Mouse (Mus musculus) heart, adult 8-10 months (tissue): ENCODE results near the gene Ttc12. TPM values are rescaled to one million over a fixed set of nuclear protein-coding genes. Genes with fewer than 3 reads are reported as not detected.
A peak's percentile ranks its signal among the peaks of the same experiment; 100 is the strongest.

Source experiments
- DNase-seq: peaks from one replicate; pipeline ENCODE4 v3.0.0; 2022; ENCODE audit warnings: low spot score
- total RNA-seq, 4 experiments: library from RNA; stranded (reverse); gene quantifications; 2 replicates each; pipeline ENCODE4 v1.2.4; 2022

The Ttc12 gene
- total RNA-seq = 10 to 100 TPM in 3 of 4 experiments, 1 to 10 TPM in 1; 8.2 to 14.1 (median 10.8) TPM

DNA sequence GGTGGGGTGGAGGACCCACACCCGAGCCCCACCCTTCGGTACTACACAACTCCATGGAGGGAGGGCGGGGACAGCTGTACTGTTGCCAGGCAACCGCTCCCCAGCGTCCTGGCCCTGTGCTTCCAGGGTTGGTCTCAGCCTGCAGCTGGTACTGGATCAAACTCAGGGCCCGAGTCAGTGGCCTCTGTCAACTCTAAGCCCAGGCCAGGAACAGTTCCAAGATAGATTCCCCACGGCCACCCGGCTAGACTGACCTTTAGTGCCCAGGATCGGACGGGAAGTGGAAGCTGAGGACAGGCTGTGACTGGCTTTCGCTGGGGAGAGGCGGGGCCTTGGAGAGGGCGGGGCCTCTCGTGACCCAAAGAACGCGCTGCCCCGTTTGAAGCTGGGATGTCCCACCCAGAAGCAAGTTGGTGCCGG, at the start of gene Ttc12:
TSS of gene Ttc12 (minus strand) at position 334 of the 420 bp plus-strand sequence.
- DNase-seq = peak; percentile 89

DNA sequence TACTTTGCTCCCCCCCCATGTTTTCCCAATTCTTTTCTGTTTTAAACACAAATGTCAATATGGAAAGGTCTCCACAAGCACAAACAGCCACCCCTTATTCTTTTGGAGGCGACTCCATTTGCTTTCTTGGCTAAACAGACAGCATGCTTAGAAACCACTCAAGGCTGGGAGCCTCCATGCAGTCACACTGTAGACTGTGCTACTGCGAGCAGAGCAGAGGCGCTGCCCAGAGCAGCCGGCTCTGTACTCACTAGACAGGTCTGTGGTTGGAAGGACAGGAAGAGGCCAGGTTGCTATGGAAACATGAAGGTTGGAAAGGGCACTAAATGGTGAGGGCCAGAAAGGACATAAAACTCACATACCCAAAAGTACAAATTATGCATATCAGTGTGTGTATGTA, 48.9 kb upstream of the Ttc12 start:
- no peak for DNase-seq

DNA sequence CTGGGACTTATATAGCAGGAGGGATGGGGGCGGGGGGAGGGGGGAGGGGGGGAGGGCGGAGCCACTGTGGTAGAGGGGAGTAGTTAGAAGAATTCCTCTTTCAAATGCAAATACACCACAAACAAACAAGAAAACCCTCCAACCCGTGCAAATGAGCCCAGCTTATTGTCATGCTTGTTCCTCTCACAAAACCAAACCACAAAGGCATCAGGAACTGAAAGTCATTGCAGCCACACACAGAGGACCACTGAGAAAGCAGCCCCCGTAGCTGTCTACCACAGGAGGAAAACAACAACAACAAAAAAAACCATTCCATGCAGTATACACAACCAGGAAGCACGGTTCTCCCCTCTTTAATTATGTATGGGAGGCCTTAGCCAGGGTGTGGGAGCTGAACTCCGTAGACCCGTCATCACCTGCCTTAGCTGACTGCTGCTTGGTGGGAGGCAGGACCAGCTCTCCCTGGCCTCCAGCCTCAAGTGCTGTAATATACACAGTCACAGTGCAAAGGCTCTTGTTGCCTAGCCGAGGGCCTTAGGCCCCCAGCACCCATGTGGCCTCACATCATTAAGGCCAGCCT, 48.0 kb upstream of the Ttc12 start:
- DNase-seq = no peak

DNA sequence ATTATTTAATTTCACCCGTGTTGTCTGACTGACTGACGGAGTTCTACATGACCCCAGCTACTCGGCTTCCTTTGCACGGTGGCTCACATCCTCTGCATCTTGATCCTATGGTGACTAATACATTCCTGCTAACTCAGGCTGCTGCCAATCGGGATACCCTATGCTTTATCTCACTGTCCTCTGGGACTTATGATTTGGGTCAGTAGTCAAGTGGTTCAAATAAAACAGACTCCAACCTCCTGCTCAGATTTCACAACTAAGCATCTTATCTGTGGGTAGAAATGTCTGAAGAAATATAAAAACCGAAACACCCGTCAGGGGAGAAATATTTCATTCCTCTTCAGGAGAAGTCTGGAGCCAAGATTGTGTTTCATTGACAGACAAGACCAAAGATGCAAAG, 47.4 kb upstream of the Ttc12 start:
- peak; percentile 40 for DNase-seq

DNA sequence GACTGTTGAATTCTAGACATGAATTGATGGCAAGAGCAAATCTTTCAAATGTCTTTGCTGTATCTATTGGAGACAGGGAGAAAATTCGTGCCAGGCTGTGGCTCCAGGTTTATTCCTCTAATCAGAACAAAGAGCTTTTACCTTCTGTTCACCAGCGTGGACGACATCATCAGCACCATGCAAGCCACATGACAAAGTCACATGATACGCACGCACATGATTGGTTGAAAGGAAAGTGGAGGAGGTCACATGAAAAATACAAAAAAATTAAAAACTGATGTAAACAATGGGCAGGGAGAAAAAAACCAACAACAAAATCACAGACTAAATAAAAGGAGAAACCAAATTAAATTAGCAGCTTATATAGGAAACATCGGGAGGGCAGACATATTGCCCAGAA, 45.8 kb upstream of the Ttc12 start:
- DNase-seq = no peak

DNA sequence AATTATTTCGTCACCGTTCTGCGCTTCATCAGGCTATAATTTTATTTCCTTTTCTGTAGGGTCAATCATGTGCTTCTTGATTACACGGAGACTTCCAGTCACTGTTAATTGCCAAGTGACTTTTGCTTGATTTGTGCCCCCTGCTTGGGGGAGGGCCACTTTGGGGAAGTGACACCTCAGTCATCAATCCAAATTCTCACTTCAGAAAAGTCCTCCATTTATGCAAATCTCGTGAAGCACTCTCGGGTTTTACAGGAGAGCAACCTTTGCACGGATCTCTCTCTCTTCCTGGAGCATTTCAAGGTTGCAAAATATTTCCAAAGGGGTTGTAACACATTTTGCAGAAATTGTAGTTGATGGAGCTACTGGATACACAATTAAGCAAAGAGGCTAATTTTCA, 45.2 kb upstream of the Ttc12 start:
- DNase-seq = no peak

DNA sequence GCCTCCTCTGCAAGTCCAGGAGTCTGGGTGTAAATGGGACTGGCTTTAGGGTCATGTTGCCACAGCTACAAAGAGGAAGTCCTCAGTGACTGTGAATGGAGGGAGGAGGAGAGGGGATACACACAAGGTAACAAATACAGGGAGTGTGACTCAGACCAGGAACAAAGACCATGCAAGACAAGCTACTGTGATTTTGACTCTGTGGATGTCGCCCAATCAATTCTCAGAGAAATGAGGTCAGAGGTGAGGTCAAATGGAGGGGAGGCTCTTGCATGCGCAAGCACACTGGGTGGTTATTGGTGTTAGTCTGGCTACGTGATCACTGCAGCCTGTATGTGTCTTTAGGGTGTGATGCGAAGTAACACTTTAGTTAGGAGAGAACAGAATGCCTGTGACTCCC, 44.7 kb upstream of the Ttc12 start:
- no peak for DNase-seq

DNA sequence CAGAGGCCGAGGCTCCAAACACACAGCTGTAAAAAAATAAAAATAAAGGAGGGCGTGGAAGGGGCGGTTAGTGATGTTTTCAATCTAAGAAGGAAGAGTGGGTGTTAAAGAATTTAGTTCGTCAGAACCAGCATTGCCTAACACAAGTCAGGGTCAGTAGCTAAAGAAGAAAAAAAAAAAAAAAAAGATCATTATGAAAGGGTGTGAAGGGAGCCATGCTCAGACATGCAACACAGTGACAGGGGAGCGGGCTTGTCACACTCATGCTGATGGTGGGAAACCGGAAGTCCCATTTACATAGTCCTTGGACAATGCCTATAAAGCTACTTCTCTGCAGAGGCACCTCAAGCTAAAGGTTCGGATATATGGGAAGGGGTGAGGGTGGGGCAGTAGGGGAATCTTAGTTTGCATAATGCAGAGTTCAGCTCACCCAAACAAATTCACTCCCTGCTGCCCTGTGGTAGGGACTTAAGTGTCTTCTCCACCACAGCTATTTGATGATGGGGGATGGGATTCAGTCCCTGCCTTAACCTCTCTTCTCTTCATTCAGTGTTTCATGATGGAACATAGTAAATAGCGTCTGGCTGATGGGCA, 43.4 kb upstream of the Ttc12 start:
- no peak for DNase-seq

DNA sequence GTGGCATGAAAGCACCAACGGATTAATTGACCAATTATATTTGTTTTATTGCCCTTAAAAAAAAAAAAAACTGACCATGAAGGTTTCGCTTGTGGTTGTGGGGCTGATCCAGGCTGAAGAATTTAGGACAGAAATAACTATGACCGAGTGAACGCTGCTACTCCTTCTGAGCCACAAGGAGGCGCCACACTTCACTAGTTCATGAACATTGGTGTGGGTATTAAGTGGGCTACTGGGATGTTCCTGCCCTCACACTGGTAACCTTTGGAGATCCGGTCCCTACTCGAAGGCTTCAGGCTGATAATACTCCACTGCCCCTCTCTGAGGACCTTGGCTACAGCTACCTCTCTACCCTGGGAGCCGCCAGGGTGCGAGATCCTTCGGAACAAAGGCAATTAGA, 42.9 kb upstream of the Ttc12 start:
- DNase-seq = no peak

DNA sequence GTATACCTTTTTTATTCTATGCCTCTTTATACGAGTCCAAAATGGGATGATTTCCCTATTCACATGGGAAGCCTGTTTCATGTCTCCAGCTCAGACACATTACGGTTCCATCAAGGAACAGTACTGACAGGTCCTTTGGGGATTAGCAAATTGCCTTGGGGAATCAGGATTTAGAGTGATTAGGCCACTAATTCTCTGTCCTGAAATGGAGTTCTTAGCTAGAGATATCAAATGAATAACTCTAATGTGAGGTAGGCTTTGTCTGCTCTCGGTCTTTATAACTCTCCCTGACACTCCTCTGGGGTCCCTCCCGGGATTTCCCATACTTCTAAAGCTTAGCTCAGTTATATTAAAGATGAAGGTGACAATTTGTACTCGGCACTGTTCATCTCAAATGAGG, 42.0 kb upstream of the Ttc12 start:
- no peak for DNase-seq

DNA sequence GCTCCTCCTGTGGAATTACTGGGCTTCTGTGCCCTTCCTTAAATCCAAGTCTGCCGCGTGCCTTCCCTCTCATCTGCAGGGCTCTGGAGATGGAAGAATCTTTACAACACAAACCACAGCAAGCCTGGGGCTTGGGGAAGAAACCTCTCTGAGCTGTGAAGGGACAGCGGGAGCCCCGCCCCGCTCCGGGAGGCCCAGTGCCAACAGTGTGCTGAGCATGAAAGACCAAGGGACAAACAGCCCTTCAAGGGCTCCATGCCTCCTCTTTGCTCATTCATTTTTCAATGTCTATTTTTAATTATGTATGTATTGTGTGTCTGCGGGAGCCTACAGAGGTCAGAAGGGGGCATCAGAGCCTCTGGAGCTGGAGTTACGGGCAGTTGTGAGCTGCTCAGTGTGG, 41.3 kb upstream of the Ttc12 start:
- DNase-seq = no peak

DNA sequence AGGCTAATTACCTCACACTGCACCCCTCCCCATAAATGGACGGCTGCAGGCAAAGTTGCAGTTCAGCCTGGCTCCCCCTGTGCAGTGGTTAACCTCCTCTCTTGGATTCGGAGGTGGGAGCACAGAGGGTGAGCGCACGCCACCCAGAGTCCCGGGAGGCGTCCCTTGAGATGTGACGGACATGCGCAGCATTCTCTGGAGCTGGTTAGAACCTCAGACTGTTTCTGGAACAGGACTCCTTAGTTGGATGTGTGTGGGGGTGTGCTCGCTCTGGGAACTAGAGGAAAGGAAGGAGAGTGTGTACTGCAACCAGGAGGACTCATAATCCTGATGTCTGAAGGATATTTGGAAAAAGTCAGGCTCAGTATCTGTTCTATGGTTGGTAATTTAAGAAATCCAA, 38.7 kb upstream of the Ttc12 start:
- no peak for DNase-seq

DNA sequence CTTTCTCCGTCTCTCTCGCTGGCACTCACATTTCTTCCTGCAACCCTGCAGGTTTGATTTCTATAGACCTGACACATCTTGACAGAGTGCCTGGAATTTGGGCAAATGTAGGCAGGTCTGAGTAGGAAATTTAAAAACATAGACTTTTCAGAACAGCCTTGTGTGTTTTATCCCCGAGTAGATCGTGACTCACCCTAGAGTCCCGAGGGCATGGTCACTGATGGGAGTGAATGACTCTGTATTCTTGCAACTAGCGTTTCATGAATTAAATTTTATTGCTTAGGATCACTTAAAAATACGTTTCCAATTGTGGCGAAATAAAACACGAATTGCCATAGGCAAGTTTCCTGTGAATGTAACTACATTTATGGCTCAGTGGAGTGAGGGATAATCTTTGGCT, 37.9 kb upstream of the Ttc12 start:
- no peak for DNase-seq

DNA sequence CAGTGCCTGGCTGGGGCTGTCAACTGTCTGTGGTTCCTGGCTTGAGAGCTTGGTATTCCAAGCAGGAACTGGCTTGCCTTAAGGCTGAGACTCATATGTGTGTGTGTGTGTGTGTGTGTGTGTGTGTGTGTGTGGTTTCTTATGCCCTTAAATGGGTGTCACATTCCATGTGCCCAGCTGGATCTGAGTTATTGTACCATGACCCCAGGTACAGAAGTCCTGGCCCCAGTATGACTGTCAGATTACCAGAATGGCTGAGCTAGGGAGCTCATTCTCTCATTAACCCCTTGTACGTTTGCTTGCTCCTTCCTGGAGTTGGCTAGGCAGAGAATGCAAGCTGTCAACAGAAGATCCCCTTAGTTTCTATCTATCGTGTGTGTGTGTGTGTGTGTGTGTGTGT, 28.3 kb upstream of the Ttc12 start:
- no peak for DNase-seq

DNA sequence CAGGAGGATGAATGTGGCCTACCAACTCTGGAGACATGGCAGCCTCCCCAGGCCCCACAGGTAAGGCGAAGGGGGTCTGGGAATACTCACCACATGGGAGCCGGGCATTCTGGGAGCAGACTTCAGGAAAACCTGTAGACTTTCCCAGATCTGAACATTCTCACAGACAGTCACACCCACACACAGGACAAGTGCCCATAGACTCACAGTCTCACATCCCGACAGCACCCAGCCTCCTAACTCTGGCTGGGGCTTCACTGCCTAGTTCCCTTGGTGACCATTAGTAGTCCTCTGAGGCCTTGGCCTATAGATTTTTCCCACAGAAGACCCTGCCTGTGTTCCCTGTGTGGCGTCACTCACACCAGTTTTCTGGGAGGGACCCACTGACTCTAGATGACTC, 24.6 kb upstream of the Ttc12 start:
- DNase-seq = no peak

DNA sequence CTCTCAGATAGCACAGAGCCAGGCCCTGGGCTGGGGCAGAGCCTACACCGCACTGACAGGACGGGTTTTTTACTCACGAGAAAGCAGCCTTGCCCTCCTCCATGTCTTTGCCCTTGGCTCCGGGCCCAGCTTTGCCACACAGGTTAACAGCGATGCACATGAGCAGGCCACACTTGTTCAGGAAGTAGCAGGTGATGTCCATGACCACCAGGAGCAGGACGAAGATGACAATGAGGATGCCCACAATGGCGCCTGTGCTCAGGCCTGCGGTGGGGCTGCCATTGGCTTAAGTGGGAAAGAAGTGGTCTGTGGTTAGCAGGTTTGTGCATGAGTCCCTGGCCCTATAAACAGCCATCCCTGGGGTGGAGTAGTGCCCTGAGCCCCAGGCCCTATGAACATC, 23.6 kb upstream of the Ttc12 start:
- no peak for DNase-seq

DNA sequence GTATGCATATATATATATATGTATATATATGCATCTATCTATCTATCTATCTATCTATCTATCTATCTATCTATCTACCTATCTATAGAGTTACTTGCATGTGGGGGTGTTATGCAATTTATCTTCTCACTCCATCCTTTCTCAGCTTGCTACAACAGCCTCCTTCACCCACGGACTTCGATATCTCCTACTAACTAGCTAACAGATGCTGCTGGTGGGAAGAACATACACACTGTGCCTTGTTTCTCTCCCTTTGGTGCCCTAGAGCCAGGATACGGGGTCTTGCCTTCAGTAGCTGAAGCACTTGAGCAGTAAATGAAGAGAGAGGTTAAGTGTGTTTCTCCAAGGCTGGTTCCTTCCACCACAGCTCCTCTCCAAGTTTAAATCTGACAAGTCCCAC, 23.1 kb upstream of the Ttc12 start:
- DNase-seq = no peak

DNA sequence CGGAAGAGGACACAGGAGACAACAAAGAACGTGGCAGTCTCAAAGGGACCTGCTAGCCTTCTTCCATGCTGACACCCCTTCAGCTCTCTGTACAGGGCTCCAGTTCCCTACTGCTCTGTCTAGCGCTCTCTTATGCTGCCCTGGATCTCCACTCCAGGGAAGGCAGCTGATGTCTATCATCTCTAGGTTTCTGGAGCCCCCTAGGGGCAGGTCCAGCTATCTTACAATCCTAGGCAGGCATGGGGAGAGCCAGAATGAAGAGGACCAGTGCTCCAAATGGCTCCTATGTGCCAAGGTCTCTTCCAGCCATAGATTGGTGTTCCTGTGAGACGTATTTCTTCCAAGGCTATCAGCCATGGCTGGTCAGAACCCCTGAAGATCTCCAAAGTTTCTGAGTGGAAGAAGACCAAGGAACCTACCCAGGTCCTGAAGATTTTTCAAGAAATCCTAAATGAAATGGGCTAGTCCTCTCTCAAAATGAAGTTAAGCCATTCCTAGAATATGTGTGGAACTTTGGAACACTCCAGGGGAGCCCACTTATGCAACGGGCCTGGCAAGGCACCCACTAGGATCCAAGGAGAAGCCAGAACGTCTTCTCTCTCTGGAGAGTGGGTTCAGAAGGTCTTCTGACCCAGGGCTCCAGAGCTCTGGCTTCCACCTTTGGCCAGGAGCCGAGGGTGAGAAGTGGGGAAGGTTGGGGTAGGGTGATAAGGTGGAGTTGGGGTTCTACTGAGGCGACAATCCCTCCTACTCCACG, 22.0 kb upstream of the Ttc12 start:
- no peak for DNase-seq

DNA sequence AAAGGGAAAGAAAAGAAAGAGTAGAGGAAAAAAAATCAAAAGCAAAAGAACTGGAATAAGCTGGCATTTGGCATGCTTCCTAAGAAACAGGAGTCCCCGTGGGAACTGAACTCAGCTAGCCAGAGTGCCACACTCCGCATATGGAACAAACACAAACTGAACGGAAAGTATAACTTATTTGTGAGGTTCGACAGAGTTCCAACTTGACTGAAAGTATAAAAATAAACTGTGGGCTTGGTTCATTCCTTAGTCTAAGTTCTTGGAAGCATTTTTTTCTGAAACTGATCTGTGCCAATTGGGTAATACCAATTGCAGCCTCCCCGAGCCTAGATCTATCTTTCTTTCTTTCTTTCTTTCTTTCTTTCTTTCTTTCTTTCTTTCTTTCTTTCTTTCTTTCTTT, 18.6 kb upstream of the Ttc12 start:
- no peak for DNase-seq

DNA sequence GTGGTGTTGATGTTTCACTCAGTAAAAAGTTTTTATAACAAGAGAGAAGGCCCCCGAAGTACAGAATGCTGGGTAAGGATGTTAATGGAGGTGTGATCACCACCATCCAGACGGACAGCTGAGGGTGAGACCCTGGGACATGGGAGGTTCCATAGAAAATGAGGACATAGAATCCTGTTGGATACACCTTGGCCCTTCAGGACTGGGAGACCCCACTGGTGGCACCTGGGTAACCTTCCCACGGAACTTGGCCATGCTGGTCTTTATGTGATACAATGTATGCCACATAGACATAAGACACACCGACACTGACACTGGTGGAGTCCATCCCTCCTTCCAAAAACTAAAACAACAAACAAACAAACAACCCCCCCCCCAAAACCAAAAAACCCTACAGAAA, 16.2 kb upstream of the Ttc12 start:
- DNase-seq = no peak

DNA sequence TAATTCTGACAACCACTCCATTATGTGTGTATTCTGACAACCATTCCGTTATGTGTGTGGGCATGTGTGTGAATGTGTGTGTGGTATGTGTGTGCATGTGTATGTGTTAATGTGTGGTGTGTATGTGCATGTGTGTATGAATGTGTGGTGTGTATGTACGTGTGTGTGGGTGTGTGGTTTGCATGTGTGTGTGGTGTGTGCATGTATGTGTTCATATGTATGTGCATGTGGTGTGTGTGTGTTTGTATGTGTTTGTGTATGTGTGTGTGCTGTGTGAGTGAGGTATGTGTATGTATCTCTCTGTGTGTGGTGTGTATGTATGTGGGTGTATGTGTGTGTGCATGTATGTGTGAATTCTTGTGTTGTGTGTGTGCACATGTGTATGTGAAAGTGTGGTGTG, 13.9 kb upstream of the Ttc12 start:
- no peak for DNase-seq

DNA sequence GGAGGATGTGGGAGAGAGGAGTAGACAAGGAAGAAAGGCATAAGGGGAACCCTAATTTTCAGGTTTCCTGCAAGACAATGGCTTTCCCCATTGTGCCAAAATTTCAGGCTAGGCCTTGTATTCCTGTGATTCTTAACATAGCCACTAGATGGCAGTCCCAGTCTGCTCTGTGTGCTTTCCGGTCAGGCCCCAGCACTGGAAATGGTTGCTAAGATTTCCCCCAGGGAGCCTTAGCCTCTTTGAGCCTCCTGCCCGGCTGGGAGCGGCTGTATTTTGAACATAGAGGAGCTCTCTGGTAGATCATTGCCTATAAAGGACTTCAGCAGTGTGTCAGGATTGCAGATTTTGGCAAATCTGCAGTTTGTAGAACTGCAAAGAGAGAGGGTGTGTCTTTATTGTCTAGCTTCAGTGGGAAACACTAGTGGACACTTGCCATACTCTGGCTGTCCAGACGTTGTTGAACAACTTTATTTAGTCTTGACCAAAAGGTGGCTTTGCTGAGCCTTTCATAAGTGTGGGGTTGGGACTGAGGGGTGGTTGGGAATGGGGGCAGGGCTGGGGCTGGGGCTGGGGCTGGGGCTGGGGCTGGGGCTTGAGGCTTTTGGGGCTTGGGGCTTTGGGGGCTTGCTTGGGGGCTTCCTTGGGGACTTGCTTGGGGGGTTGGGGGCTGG, 8.1 kb upstream of the Ttc12 start:
- peak; percentile 79 for DNase-seq

DNA sequence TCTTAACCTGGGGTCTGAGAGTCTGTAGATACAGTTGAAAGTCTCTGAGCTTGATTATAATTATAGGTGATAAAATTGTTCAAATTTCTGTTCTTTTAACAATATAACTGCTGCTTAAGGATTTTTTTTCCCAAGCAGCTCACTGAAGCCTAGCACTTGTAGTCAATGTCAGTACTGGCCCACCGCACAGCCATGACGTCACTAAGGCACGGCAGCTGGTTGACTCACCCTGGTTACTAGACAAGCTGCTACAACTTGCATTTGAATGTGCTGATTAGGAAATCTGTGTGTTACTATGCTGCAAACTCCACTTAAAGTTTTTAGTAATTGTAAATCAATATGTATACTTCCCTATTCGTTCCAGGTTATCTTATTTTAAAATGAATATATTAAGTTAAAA, 4.6 kb upstream of the Ttc12 start:
- no peak for DNase-seq
